20 mouse cellular contexts compared by ENCODE assay signal in genomic region chrX:6317747-6318146, GRCm38 (mm10). TPM values are rescaled to one million over a fixed set of nuclear protein-coding genes. Genes with fewer than 3 reads are reported as not detected.
DNase-seq lines count a peak whose midpoint lies in the region; ATAC-seq lines count a peak whose summit lies in the region.
"Had no signal": no experiment of that assay in that cellular context is flagged by ENCODE, and none has a peak within 500 bp of the region (broad histone marks: within the 10 kb centered on the region; RNA-seq: fewer than 3 reads in every experiment).

No protein-coding gene starts in this region.

- H3K36me3 ChIP-seq in heart, embryonic 11.5 days (ENCODE audit: control insufficient read depth, insufficient read depth, low read length): no peaks in the 10 kb centered on the region
- no peaks in the 10 kb centered on the region for H3K36me3 ChIP-seq in kidney, embryonic 16.5 days (ENCODE audit: insufficient read depth, low read length)
- H3K36me3 ChIP-seq: limb, embryonic 15.5 days; midbrain, embryonic 15.5 days had no signal

- no peak overlapping the region for H3K27ac ChIP-seq in heart, embryonic 11.5 days (ENCODE audit: low read depth, low read length)
- H3K27ac ChIP-seq in kidney, embryonic 16.5 days (ENCODE audit: low read length): no peak overlapping the region
- H3K27ac ChIP-seq: limb, embryonic 15.5 days; midbrain, embryonic 15.5 days had no signal

- no peak for ATAC-seq in heart, embryonic 11.5 days (replicated peaks; ENCODE audit: insufficient number of reproducible peaks, low FRiP score, low TSS enrichment)
- no peak for ATAC-seq in kidney, embryonic 16.5 days (ENCODE audit: low FRiP score, low TSS enrichment)
- ATAC-seq: inflammation-experienced regulatory T-cells, adult 6 months; liver, postnatal 0 days; midbrain, embryonic 15.5 days had no signal

- intact Hi-C loops in heart, postnatal 10 days (cut with DNase I): no loop called here

- no peaks in the 10 kb centered on the region for H3K27me3 ChIP-seq in heart, embryonic 11.5 days (ENCODE audit: control insufficient read depth, insufficient read depth, low read length)
- no peaks in the 10 kb centered on the region for H3K27me3 ChIP-seq in kidney, embryonic 16.5 days (ENCODE audit: insufficient read depth, low read length)
- H3K27me3 ChIP-seq: limb, embryonic 15.5 days; midbrain, embryonic 15.5 days had no signal

- peak; percentile 11 to 61 for DNase-seq in heart, adult 18-20 months
- peak; percentile 14 to 41 for DNase-seq in kidney, postnatal 36 days
- DNase-seq in heart, postnatal 10 days: peak; percentile 3 to 6
- peak; percentile 1 for DNase-seq in skeletal muscle tissue, adult 2 months (ENCODE audit: low read depth, low spot score)
- DNase-seq in neural tube, embryonic 10.5 days (ENCODE audit: extremely low spot score, low spot score): no peak
- DNase-seq: cerebellum, adult 11 months; cerebellum, postnatal 25 days; liver, postnatal 0 days; retina, postnatal 1 day; spleen, adult 18-20 months; thymus, adult 18-20 months had no signal

- H3K4me1 ChIP-seq in heart, embryonic 11.5 days (ENCODE audit: control insufficient read depth, insufficient read depth, low read length): no peaks in the 10 kb centered on the region
- no peaks in the 10 kb centered on the region for H3K4me1 ChIP-seq in kidney, embryonic 16.5 days (ENCODE audit: insufficient read depth, low read length)
- H3K4me1 ChIP-seq: limb, embryonic 15.5 days; midbrain, embryonic 15.5 days had no signal

- H3K9me3 ChIP-seq in heart, embryonic 11.5 days (replicated peaks; ENCODE audit: control insufficient read depth, low read length): no peaks in the 10 kb centered on the region
- no peaks in the 10 kb centered on the region for H3K9me3 ChIP-seq in kidney, embryonic 16.5 days (ENCODE audit: low read length)
- H3K9me3 ChIP-seq: limb, embryonic 15.5 days; megakaryocyte, embryonic 14.5 days; midbrain, embryonic 15.5 days had no signal

- no peak overlapping the region for H3K4me3 ChIP-seq in heart, embryonic 11.5 days (ENCODE audit: low read depth, low read length)
- no peak overlapping the region for H3K4me3 ChIP-seq in kidney, embryonic 16.5 days (ENCODE audit: low read length)
- H3K4me3 ChIP-seq: limb, embryonic 15.5 days; megakaryocyte, embryonic 14.5 days; midbrain, embryonic 15.5 days had no signal

- H3K9ac ChIP-seq in heart, embryonic 11.5 days (ENCODE audit: low read depth, low read length): no peak overlapping the region
- H3K9ac ChIP-seq in kidney, embryonic 16.5 days (replicated peaks; ENCODE audit: low read length): no peak overlapping the region
- H3K9ac ChIP-seq: limb, embryonic 15.5 days; liver, postnatal 0 days; midbrain, embryonic 15.5 days had no signal

- 68% methylated on average over 1 of the region's 1 CpGs for WGBS in heart, embryonic 11.5 days (ENCODE audit: insufficient replicate concordance)
- 83% methylated on average over 1 of the region's 1 CpGs for WGBS in kidney, embryonic 16.5 days

- H3K4me2 ChIP-seq in heart, embryonic 11.5 days: no peak overlapping the region
- no peak overlapping the region for H3K4me2 ChIP-seq in kidney, embryonic 16.5 days (replicated peaks; ENCODE audit: low read depth, low read length)
- H3K4me2 ChIP-seq: limb, embryonic 15.5 days; midbrain, embryonic 15.5 days had no signal

RNA-seq across cellular contexts. Expression of gene Bmp15, which starts 2.8 kb away (rescaled TPM):
- total RNA-seq in heart, adult 18-20 months (2021): not detected
- polyA plus RNA-seq in heart, embryonic 11.5 days (2014; fragmentation: Nextera tagmentation; extraction: Ambion mirVana): 0.56 and 0.59 TPM in 2 replicates
- 0.05 and 0.06 TPM in 2 replicates for polyA plus RNA-seq in kidney, embryonic 16.5 days (2015; fragmentation: Nextera tagmentation; extraction: Ambion mirVana)
- total RNA-seq in heart, postnatal 10 days (2021): under 1 TPM; 0.15 to 0.22 TPM
- polyA plus RNA-seq: forebrain, embryonic 11.5 days; hindbrain, embryonic 11.5 days; inflammation-experienced regulatory T-cells, adult 6 months; liver, postnatal 0 days; stomach, embryonic 14.5 days had no signal
